Mouse (Mus musculus) liver, embryonic 16.5 days (tissue): Measurements from ENCODE around the gene Rd3. TPM values are rescaled to one million over a fixed set of nuclear protein-coding genes. Genes with fewer than 3 reads are reported as not detected.
A peak's percentile ranks its signal among the peaks of the same experiment; 100 is the strongest.

Experiments used
- ATAC-seq: fragments of 200-750 bp; cut with Nextera tagmentation; 2 replicates; pipeline ENCODE4 v1.8.0; 2017; ENCODE audit warnings: low read depth, mild to moderate bottlenecking, moderate number of reproducible peaks, moderate library complexity
- H3K27ac ChIP-seq: fragments of 300-500 bp; sonication (generic); 2 replicates; pipeline ENCODE4 v1.5.1; 2014; ENCODE audit warnings: mild to moderate bottlenecking, low read length
- H3K27me3 ChIP-seq: fragments of 300-500 bp; sonication (generic); 2 replicates; pipeline ENCODE4 v1.6.1; 2014; ENCODE audit warnings: low read depth, low read length, mixed read lengths; ENCODE audit not compliant: control insufficient read depth, insufficient read depth
- H3K36me3 ChIP-seq: fragments of 300-500 bp; sonication (generic); 2 replicates; pipeline ENCODE4 v1.6.1; 2014; ENCODE audit warnings: mild to moderate bottlenecking; ENCODE audit not compliant: control insufficient read depth, insufficient read depth
- H3K4me1 ChIP-seq: fragments of 300-500 bp; sonication (generic); 2 replicates; pipeline ENCODE4 v1.6.1; 2014; ENCODE audit warnings: low read depth, low read length, mixed read lengths; ENCODE audit not compliant: control insufficient read depth
- H3K4me2 ChIP-seq: fragments of 300-500 bp; sonication (generic); 2 replicates; pipeline ENCODE4 v1.6.1; 2014; ENCODE audit warnings: low read depth, low read length, mixed read lengths
- H3K4me3 ChIP-seq: fragments of 300-500 bp; sonication (generic); 2 replicates; pipeline ENCODE4 v1.5.1; 2014; ENCODE audit warnings: low read depth, mild to moderate bottlenecking, low read length
- H3K9ac ChIP-seq: fragments of 300-500 bp; sonication (generic); 2 replicates; pipeline ENCODE4 v1.6.1; 2014; ENCODE audit warnings: low read depth, low read length
- H3K9me3 ChIP-seq: fragments of 300-500 bp; sonication (generic); replicated peaks from 2 replicates; pipeline ENCODE4 v1.6.1; 2016; ENCODE audit warnings: low read length; ENCODE audit not compliant: control insufficient read depth
- WGBS: fragments of 180-500 bp; shearing (Covaris S2); extraction: QIAGEN DNeasy Blood & Tissue Kit; methylation state at CpG from one replicate; pipeline ENCODE4 v1.1.7; 2014; ENCODE audit not compliant: insufficient replicate concordance; 5-methylcytosine and 5-hydroxymethylcytosine counted together
- polyA plus RNA-seq: library from polyadenylated mRNA; unstranded; fragments of >200 nt; fragmentation: Nextera tagmentation; extraction: Ambion mirVana; gene quantifications from 2 replicates; pipeline ENCODE4 v1.2.1, GENCODE M21; 2015

Rd3 gene
- polyA plus RNA-seq, 1 experiment from 2014 or later = 0.18 TPM

DNA sequence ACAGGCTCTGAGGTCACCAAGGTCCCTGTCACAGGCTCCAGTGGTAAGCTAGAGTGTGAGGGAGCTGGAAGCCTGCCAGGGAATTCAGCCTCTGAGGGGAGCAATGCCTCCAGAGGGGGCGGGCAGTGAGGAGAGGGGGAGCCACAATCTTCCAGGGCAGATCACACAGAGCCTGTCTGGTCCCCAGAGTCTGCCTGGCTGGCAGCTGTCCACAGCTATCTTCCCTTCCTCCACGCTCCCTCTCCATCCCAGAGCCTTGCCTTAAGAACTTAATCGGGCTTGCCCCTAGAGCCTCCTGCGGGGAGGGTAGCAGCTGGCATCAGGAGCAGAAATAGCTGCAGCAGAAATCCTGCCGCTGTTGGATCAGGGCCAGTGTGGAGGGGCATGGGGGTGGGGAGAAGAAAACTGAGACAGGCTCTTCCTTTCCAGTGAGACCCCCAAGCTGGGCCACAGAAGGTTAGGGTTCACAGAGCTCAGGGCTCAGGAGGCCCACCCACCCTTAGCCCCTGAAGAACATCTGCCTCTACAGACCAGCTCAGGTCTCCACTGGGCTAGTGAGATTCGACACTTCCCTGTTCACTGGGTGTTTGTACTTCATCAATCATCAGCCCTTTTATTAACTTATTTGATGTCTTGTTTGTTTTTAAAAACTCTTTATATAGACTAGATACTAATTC lies 4.4 kb downstream of the Rd3 start:
- WGBS = 43% methylated on average over 6 of the region's 6 CpGs
- H3K4me2 ChIP-seq = no peak overlapping the region
- no peaks in the 10 kb centered on the region for H3K27me3 ChIP-seq
- peak; percentile 20; the same call in 1 of the 2 replicates for ATAC-seq
- H3K9me3 ChIP-seq = no peaks in the 10 kb centered on the region
- H3K36me3 ChIP-seq = no peaks in the 10 kb centered on the region
- no peak overlapping the region for H3K4me3 ChIP-seq
- no peaks in the 10 kb centered on the region for H3K4me1 ChIP-seq
- H3K27ac ChIP-seq = no peak overlapping the region
- H3K9ac ChIP-seq = no peak overlapping the region

DNA sequence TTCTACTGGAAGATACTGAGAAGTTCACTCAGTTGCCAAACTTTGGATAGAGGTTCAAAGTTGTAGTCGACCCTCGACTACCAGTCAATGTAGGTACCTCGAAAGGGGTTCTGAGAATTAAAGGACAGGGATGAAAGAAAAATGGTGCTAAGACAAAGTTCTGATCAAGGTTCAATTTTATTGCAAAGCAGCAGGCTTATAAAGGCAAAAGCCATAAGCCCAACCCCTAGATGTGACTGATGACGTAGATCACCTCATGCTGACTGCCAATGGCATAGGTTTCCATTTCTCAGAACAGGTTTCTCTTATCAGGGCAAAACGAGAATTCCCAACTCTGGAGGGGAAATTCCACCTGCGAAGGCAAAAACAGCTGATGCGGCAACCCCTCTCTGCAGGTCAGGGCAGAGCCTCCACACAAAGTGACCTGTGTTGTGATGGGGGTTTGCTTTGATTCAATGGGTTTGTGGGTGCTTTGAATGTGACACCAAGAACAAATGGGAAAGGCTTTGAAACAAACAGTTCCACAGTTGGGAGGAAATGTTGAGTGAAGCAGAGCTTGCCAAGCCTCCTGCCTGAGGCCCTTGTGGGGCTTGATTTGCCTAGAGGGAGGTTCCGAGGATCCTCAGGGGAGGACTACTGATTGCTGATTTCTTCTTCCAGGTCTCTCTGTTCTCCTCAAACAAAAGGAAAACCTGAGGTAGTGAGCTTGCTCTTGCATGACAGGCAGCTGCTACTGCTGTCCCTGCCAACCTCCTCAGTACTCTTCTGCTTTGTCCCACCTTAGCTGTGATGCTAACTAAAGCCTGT lies 9.7 kb downstream of the Rd3 start:
- H3K9me3 ChIP-seq = no peaks in the 10 kb centered on the region
- H3K36me3 ChIP-seq = no peaks in the 10 kb centered on the region
- H3K27me3 ChIP-seq = no peaks in the 10 kb centered on the region
- H3K9ac ChIP-seq = no peak overlapping the region
- no peak for ATAC-seq
- H3K4me3 ChIP-seq = no peak overlapping the region
- no peak overlapping the region for H3K4me2 ChIP-seq
- no peak overlapping the region for H3K27ac ChIP-seq
- H3K4me1 ChIP-seq = peaks cover 10% of the 10 kb centered on the region
- 59% methylated on average over 8 of the region's 8 CpGs for WGBS

DNA sequence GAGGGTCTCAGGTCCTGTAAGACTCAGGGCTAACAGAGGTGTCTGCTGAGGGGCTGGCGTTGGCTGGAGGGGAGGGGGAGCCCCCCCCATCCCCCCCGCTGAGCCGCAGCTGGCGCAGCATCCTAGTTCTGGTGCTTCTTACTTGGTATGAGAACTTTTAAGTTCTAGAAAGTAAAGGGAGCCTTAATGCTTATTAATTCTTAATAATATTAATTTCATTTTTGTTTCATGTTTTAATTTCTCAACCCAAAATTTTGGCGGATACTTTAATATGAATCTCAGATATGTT lies 10.3 kb downstream of the Rd3 start:
- Histone ChIP-seq H3K27ac (no peak overlapping the region), H3K4me3 (no peak overlapping the region), H3K9ac (no peak overlapping the region), H3K9me3 (no peaks in the 10 kb centered on the region), H3K36me3 (no peaks in the 10 kb centered on the region), H3K27me3 (no peaks in the 10 kb centered on the region), H3K4me1 (peaks cover 10% of the 10 kb centered on the region), H3K4me2 (no peak overlapping the region)
- WGBS = 49% methylated on average over 5 of the region's 5 CpGs
- no peak for ATAC-seq

DNA sequence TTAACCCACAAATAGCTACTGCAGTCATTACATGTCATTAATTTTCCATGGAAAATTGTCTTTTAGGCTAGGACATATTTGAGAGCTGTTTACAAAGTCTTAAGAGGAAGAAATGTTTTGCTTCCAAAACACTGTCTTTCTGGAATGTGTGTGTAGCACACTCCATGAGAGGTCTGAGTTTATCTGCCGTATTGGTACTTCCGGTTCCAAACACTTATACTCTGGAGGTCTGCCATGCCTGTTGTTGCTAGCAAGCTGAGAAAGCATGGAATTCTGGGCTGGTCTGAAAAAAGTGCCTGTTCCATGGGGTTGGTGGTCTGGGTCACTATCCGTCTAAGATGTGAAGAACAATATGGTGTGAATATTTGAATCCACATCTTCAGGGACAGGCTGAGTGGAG lies 11.5 kb downstream of the Rd3 start:
- H3K36me3 ChIP-seq = no peaks in the 10 kb centered on the region
- H3K9ac ChIP-seq = no peak overlapping the region
- peaks cover 10% of the 10 kb centered on the region for H3K4me1 ChIP-seq
- no peak overlapping the region for H3K4me3 ChIP-seq
- H3K27ac ChIP-seq = no peak overlapping the region
- H3K4me2 ChIP-seq = no peak overlapping the region
- 74% methylated on average over 3 of the region's 3 CpGs for WGBS
- H3K27me3 ChIP-seq = no peaks in the 10 kb centered on the region
- ATAC-seq = no peak
- no peaks in the 10 kb centered on the region for H3K9me3 ChIP-seq

DNA sequence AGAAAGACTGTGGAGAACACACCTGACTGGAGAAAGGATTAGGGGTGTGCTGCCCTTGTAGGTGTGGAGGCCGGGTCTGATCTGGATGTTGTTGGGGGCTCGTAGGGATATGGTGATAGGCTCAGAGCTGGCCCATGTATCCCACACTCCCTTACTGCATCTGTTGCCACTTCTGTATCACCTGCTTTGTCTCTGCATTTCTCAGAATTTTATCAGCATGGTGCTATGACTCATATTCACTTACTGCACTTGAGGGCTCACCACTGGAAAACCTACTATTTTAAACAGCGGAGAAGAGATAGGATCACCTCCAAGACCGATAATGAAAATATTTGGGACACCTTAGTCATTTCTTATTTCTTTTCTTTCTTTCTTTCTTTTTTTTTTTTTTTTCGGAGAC lies 11.9 kb downstream of the Rd3 start:
- Histone ChIP-seq H3K9ac (no peak overlapping the region), H3K4me3 (no peak overlapping the region), H3K27me3 (no peaks in the 10 kb centered on the region), H3K4me2 (peak overlapping the region; percentile 72), H3K9me3 (no peaks in the 10 kb centered on the region), H3K27ac (no peak overlapping the region), H3K36me3 (no peaks in the 10 kb centered on the region), H3K4me1 (peaks cover 10% of the 10 kb centered on the region)
- ATAC-seq = no peak
- 61% methylated on average over 5 of the region's 5 CpGs for WGBS

DNA sequence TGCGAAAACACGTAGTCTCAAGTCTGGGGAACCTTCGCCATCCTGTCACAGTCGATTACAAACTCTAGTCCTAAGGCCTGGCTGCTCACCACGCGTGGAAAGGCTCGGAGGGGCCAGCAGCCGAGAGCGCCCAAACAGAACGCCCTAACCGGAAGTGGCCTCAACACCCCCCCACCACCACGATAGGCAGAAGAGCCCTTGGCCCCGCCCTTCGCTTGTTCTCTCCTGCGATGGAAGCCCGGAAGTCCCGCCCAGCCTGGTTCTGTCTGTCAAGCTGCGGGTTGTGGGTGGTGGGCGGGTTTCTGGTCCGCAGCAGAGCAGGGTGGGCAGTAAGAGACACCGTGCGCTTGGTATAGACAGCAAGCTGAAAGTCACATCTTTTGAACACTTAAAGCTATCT lies 12.8 kb downstream of the Rd3 start:
- Histone ChIP-seq H3K4me2 (peak overlapping the region; percentile 72), H3K4me1 (peaks cover 20% of the 10 kb centered on the region), H3K4me3 (peak overlapping the region; percentile 72), H3K9ac (peak overlapping the region; percentile 71), H3K27me3 (no peaks in the 10 kb centered on the region), H3K27ac (peak overlapping the region; percentile 61; the same call in 1 of the 2 replicates), H3K9me3 (no peaks in the 10 kb centered on the region), H3K36me3 (no peaks in the 10 kb centered on the region)
- 0% methylated on average over 22 of the region's 22 CpGs for WGBS
- peak; percentile 84 for ATAC-seq

DNA sequence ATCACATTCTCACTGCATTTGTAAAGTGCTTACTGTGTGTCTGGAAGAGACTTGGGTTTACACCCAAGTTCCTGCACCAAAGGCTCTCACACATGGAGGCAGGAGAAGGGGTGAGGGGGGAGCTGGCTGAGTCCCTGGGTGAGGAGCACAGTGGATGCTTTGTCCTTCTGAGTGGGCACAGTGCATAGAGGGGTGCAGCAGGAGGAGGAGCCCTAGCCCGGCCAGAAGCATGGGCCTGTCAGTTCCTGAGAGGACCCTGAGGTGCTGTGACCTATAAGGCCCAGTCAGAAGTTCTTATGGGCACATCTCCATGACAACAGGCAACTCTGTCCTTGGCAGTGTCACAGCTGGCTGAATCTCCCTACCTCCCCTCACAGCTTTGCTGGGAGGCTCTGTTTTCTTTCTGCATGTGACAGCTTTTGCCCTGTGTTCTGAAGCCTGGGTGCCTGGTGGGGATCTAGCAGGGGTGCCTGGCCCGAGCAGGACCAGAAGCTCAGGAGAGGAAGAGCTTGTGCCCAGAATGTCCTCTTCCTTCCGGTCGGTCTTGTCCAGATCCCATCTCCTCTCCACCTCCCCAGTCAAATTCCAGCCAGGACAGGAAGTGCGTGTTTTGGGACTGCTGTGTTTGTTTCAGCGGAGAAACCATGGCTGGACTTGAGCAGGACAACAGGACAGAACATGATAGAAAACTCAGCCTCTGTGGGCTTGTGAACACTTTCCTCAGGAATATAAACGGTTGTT lies 15.0 kb downstream of the Rd3 start:
- peaks cover 21% of the 10 kb centered on the region for H3K4me1 ChIP-seq
- no peak overlapping the region for H3K9ac ChIP-seq
- H3K9me3 ChIP-seq = no peaks in the 10 kb centered on the region
- no peaks in the 10 kb centered on the region; the same call in 1 of the 2 replicates for H3K36me3 ChIP-seq
- H3K4me2 ChIP-seq = no peak overlapping the region
- no peak for ATAC-seq
- H3K27me3 ChIP-seq = no peaks in the 10 kb centered on the region
- 61% methylated on average over 7 of the region's 7 CpGs for WGBS
- no peak overlapping the region for H3K4me3 ChIP-seq
- H3K27ac ChIP-seq = no peak overlapping the region

DNA sequence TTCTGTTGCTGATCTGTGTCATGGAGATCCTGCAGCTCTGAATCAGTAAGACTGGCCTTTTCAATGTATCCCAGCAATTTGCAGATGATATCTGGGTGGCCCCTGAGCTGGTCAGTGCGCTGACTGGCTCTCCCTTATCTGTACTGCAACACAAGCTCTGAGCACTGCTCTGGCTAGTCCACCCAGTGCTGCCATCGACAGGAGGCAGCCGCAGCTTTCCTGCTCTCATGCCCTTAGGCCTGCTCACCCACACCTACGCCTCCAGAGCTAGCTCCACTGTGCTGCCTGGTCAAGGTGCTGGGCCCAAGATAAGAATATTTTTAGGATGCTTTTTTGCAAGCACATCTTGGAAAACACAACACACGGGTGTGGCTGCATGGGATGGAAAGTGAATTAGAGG lies 17.3 kb downstream of the Rd3 start:
- no peak overlapping the region for H3K9ac ChIP-seq
- WGBS = 28% methylated on average over 5 of the region's 5 CpGs
- no peak overlapping the region; the same call in 1 of the 2 replicates for H3K4me2 ChIP-seq
- peak; percentile 87 for ATAC-seq
- peak overlapping the region; percentile 52; the same call in 1 of the 2 replicates for H3K27ac ChIP-seq
- no peak overlapping the region for H3K4me3 ChIP-seq
- H3K4me1 ChIP-seq = peaks cover 16% of the 10 kb centered on the region
- no peaks in the 10 kb centered on the region for H3K27me3 ChIP-seq
- H3K36me3 ChIP-seq = no peaks in the 10 kb centered on the region; the same call in none of the 2 replicates
- H3K9me3 ChIP-seq = no peaks in the 10 kb centered on the region

DNA sequence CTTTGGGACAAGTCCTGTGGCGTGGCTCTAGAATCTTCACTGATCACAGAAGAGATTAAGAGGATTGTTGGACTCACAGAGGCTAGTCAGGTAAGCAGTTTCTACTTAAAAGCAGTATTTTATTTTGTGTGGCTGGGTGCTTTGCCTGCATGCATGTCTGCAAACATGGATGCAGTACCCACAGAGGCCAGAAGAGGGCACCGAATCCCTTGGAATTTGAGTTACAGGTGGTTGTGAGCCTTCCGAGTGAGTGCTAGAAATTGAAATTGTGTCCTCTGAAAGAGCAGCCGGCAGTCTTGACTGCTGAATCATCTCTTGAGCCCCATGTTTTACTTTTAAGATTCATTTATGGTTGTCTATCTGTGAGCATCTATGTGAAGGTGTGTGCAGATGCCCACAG lies 18.3 kb downstream of the Rd3 start:
- 42% methylated on average over 4 of the region's 4 CpGs for WGBS
- H3K27ac ChIP-seq = no peak overlapping the region
- no peak overlapping the region for H3K9ac ChIP-seq
- peaks cover 15% of the 10 kb centered on the region for H3K4me1 ChIP-seq
- no peaks in the 10 kb centered on the region; the same call in none of the 2 replicates for H3K36me3 ChIP-seq
- no peak overlapping the region for H3K4me2 ChIP-seq
- no peaks in the 10 kb centered on the region for H3K9me3 ChIP-seq
- ATAC-seq = no peak
- H3K4me3 ChIP-seq = no peak overlapping the region
- H3K27me3 ChIP-seq = no peaks in the 10 kb centered on the region
